Mouse (Mus musculus): ENCODE measurements around the gene P3h3.

DNA sequence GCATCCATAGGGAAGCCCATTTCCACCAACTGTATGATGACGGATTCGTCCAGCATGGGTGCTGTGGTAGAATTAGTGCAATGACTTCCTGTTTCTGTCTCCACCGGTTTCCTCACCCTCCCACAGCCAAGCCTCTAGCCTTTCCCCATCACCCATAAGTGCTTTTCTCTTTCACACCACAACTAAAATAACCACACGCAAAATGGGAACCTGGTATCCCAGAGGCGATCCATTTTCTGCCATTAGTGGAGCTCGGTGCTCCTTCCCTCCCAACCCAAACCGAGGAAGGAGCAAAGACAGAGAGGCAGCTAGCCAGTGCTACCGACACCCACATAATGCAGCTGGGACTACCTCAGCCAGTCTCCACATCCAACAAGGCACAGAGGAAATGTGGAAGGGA, 39.6 kb downstream of the P3h3 start:
- TF ChIP-seq CTCF (IDR thresholded peaks at IDR 0.05; ENCODE audit: low read depth, low read length) (no peak), GATA1 (IDR thresholded peaks at IDR 0.05; ENCODE audit: borderline replicate concordance, low read length) (no peak), GATA2 (IDR thresholded peaks at IDR 0.05; ENCODE audit: borderline replicate concordance, low read depth, low read length) (no peak), POLR2AphosphoS5 (IDR thresholded peaks at IDR 0.05; ENCODE audit: insufficient replicate concordance, low read depth, low read length) (no peak)

All from G1E (cell line).